Mouse (Mus musculus) heart, embryonic 11.5 days (tissue): Measurements from ENCODE around the gene Gm9803. TPM values are rescaled to one million over a fixed set of nuclear protein-coding genes. Genes with fewer than 3 reads are reported as not detected.

Experiments used
- ATAC-seq: fragments of 200-750 bp; cut with Nextera tagmentation; replicated peaks from 2 replicates; pipeline ENCODE4 v1.8.0; 2017; ENCODE audit warnings: moderate library complexity; ENCODE audit not compliant: insufficient number of reproducible peaks, low FRiP score, low TSS enrichment
- H3K27ac ChIP-seq: fragments of 300-500 bp; sonication (generic); 2 replicates; pipeline ENCODE4 v1.5.1; 2014; ENCODE audit warnings: mild to moderate bottlenecking, low read depth, low read length
- H3K27me3 ChIP-seq: fragments of 300-500 bp; sonication (generic); 2 replicates; pipeline ENCODE4 v1.6.1; 2014; ENCODE audit warnings: mild to moderate bottlenecking, low read length, mixed read lengths; ENCODE audit not compliant: control insufficient read depth, insufficient read depth
- H3K36me3 ChIP-seq: fragments of 300-500 bp; sonication (generic); 2 replicates; pipeline ENCODE4 v1.6.1; 2014; ENCODE audit warnings: mild to moderate bottlenecking, low read length, moderate library complexity, mixed read lengths; ENCODE audit not compliant: control insufficient read depth, insufficient read depth
- H3K4me1 ChIP-seq: fragments of 300-500 bp; sonication (generic); 2 replicates; pipeline ENCODE4 v1.6.1; 2014; ENCODE audit warnings: low read length; ENCODE audit not compliant: control insufficient read depth, insufficient read depth
- H3K4me2 ChIP-seq: fragments of 300-500 bp; sonication (generic); 2 replicates; pipeline ENCODE4 v1.6.1; 2014; ENCODE audit warnings: mild to moderate bottlenecking, moderate library complexity
- H3K4me3 ChIP-seq: fragments of 300-500 bp; sonication (generic); 2 replicates; pipeline ENCODE4 v1.5.1; 2014; ENCODE audit warnings: low read depth, low read length
- H3K9ac ChIP-seq: fragments of 300-500 bp; sonication (generic); 2 replicates; pipeline ENCODE4 v1.6.1; 2014; ENCODE audit warnings: mild to moderate bottlenecking, low read depth, low read length, moderate library complexity
- H3K9me3 ChIP-seq: fragments of 300-500 bp; sonication (generic); replicated peaks from 2 replicates; pipeline ENCODE4 v1.6.1; 2016; ENCODE audit warnings: low read length; ENCODE audit not compliant: control insufficient read depth
- WGBS: fragments of 180-500 bp; shearing (Covaris S2); extraction: QIAGEN DNeasy Blood & Tissue Kit; methylation state at CpG from one replicate; pipeline ENCODE4 v1.1.7; 2014; ENCODE audit not compliant: insufficient replicate concordance; 5-methylcytosine and 5-hydroxymethylcytosine counted together
- polyA plus RNA-seq: library from polyadenylated mRNA; unstranded; fragments of >200 nt; fragmentation: Nextera tagmentation; extraction: Ambion mirVana; gene quantifications from 2 replicates; pipeline ENCODE4 v1.2.1, GENCODE M21; 2014

The Gm9803 gene
- polyA plus RNA-seq, 1 experiment from 2014 or later: 22.7 TPM

DNA sequence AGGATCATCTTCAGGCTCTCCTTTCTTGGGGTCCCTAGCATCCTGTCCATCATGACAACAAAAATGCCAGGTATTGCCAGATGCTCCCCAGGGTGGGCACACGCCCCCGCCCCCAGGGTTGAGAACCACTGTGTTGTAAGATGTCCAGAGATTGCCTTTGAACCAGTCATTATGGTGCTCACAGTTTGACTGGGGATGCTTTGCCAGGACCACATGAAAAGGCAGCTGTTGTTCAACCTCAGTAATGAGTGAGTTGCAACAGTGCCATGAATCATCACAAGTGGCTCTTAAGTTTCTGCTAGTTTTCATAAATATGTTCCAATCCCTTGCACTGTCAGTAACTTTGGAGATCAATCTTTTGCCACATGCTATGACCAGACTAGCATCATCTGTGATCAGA is 3.9 kb upstream of the Gm9803 start:
- no peak overlapping the region for H3K27ac ChIP-seq

DNA sequence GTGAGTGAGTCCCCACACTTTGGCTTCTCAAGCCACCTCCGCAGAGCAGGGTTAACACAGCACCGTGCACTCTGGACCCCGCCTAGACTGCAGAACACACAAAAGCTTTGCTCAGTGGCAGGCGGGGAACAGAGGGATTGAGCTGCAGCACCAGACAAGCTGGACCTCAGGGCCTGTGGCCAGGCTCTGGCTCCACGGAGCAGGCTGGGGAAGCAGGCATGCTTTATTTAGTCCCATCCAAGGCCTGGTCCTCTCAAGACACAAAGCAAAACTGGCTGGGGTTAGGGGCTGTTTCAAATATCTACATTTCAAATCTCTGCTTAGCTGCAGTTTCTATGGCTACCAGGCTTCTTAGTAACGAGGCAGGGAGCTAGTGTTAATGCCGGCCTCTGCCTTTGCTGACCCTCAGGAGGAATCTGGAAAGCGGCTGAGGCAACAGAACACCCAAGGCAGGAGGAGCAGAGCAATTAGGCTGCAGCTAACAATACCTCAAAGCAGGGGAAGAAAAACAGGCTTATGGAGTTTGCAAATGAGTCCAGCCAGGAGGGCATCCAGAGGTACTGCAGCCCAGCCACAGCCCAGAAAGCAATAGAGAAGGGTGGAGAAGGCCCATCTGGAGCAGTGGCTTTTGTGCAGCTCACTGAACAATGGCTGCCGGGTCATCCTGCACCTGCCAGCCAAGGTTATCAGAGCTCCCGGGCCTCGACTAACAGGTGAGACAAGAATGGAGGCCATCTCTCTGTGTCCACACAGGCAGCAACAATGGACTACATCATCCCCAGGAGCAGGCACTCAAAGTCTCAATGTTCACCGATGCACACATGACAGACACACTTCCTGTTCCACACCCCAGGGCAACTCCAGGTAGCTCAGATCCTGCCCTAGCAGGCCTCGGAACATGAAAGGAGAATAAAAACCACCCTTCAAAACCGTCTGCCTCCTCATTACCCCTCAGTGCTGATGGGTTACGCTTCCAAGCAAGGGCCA is 3.7 kb downstream of the Gm9803 start:
- Histone ChIP-seq H3K27ac (no peak overlapping the region), H3K27me3 (no peaks in the 10 kb centered on the region), H3K9ac (0 out of 2 replicates have a peak overlapping the region, but pooled peaks have one; percentile 22), H3K4me2 (no peak overlapping the region), H3K36me3 (peaks cover 29% of the 10 kb centered on the region), H3K4me3 (no peak overlapping the region), H3K4me1 (peaks cover 5% of the 10 kb centered on the region; the same call in 1 of the 2 replicates), H3K9me3 (no peaks in the 10 kb centered on the region)
- WGBS: 59% methylated on average over 15 of the region's 15 CpGs
- ATAC-seq: no peak

More for the DNA sequence above, 3.9 kb upstream of the Gm9803 start:
- Histone ChIP-seq H3K4me2 (no peak overlapping the region), H3K9me3 (no peaks in the 10 kb centered on the region), H3K4me3 (no peak overlapping the region), H3K36me3 (no peaks in the 10 kb centered on the region), H3K27me3 (no peaks in the 10 kb centered on the region), H3K9ac (no peak overlapping the region), H3K4me1 (no peaks in the 10 kb centered on the region)
- ATAC-seq: no peak
- 82% methylated on average over 2 of the region's 2 CpGs for WGBS

DNA sequence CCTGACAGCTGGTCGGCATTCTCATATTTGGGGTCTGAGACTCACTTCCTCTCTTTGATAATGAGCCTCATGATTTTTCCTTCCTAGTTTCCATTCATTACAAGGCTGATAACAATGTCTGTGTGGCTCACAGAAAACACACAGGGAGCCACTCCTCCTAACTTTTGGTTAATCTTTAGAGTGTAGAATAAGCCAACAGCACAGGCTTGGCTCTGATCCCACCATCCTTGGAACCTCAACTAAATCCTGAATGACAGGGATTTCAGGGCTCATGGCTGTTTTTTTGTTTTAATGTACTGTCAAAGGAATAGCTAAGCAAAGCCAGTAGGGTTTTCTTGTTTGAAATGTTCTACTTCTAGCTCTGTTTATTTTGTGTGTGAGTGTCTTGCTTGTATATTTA is 10.5 kb downstream of the Gm9803 start:
- no peak overlapping the region for H3K4me2 ChIP-seq
- H3K4me3 ChIP-seq: no peak overlapping the region
- no peaks in the 10 kb centered on the region for H3K9me3 ChIP-seq
- no peak overlapping the region for H3K27ac ChIP-seq
- no peaks in the 10 kb centered on the region for H3K27me3 ChIP-seq
- 60% methylated on average over 1 of the region's 1 CpGs for WGBS
- no peak for ATAC-seq
- H3K36me3 ChIP-seq: peaks cover 25% of the 10 kb centered on the region
- H3K4me1 ChIP-seq: peaks cover 1% of the 10 kb centered on the region
- no peak overlapping the region for H3K9ac ChIP-seq

DNA sequence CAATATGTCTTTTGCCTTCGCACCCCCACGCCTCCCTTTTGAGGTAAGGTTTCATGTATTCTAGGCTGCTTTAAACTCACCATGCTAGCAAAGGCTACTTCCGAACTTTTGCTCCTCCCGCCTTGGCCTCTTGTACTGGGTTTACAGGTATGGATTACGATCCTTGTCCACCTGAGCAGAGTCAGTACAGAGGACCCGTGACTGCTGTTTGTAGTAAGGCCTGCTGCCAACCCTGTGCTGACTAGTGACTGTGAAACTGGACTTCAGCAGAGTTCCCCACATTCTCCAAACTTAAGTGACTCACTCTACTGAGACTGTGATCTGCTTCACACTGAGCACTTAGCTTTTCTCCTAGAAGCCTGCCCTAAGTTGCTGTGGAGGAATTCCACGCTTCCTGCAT is 13.8 kb downstream of the Gm9803 start:
- H3K27ac ChIP-seq: no peak overlapping the region
- no peaks in the 10 kb centered on the region for H3K27me3 ChIP-seq
- 85% methylated on average over 7 of the region's 7 CpGs for WGBS
- peak overlapping the region; percentile 28; the same call in 1 of the 2 replicates for H3K9ac ChIP-seq
- peaks cover 7% of the 10 kb centered on the region for H3K4me1 ChIP-seq
- H3K36me3 ChIP-seq: peaks cover 5% of the 10 kb centered on the region
- ATAC-seq: no peak
- no peak overlapping the region for H3K4me3 ChIP-seq
- no peak overlapping the region for H3K4me2 ChIP-seq
- H3K9me3 ChIP-seq: no peaks in the 10 kb centered on the region

DNA sequence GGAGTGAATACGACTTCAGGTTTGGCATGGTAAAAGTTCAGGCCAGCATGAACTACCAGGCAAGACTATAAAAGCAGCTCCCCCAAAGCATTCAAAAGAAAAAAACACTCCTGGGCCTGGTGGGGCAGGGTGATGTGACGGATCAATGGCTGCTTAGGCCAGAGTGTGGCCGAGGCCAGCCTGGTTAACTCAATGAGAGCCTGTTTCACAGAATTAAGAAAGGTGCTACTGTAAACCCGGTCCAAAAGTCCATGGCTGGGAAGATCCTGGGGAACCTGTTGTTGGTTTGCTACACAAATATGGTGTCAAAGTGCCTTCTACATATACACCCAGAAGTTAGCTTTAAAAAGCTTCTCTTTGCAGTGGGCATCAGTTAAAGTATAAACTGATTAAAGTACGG is 14.9 kb downstream of the Gm9803 start:
- 86% methylated on average over 5 of the region's 5 CpGs for WGBS
- Histone ChIP-seq H3K27me3 (no peaks in the 10 kb centered on the region), H3K27ac (no peak overlapping the region), H3K4me3 (no peak overlapping the region), H3K36me3 (peaks cover 5% of the 10 kb centered on the region), H3K4me2 (no peak overlapping the region), H3K4me1 (peaks cover 7% of the 10 kb centered on the region), H3K9ac (no peak overlapping the region), H3K9me3 (no peaks in the 10 kb centered on the region)
- no peak for ATAC-seq

DNA sequence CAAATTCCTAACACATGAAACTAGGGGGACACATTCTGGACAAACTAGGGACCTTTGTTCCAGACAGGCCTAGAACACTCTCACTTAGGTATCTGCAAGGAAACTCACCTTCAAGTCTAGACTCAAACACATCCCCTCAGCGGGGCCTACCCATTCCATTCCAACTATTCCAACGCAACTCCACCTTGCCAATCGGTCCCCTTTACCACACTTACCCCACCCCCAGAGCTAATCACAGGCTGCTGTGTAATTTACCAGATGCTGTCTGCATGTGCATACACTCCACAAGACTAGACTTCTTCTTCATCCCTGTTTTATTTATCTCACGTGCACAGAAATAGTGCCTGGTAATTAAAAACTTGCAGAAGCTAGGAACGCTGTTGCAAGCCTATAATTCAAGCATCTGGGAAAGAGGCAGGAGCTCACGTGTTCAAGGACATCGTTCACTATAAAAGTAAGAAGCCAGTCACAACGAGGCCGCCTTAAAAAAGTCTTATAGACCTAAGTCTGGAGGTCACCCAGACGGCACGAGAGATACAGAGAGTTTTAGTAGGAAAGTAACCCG is 15.9 kb downstream of the Gm9803 start:
- Histone ChIP-seq H3K36me3 (peaks cover 5% of the 10 kb centered on the region), H3K9me3 (no peaks in the 10 kb centered on the region), H3K27ac (peak overlapping the region; percentile 87), H3K4me3 (peak overlapping the region; percentile 93), H3K4me2 (peak overlapping the region; percentile 82), H3K27me3 (no peaks in the 10 kb centered on the region), H3K9ac (peak overlapping the region; percentile 97), H3K4me1 (peaks cover 7% of the 10 kb centered on the region)
- WGBS: 17% methylated on average over 12 of the region's 12 CpGs
- ATAC-seq: no peak

DNA sequence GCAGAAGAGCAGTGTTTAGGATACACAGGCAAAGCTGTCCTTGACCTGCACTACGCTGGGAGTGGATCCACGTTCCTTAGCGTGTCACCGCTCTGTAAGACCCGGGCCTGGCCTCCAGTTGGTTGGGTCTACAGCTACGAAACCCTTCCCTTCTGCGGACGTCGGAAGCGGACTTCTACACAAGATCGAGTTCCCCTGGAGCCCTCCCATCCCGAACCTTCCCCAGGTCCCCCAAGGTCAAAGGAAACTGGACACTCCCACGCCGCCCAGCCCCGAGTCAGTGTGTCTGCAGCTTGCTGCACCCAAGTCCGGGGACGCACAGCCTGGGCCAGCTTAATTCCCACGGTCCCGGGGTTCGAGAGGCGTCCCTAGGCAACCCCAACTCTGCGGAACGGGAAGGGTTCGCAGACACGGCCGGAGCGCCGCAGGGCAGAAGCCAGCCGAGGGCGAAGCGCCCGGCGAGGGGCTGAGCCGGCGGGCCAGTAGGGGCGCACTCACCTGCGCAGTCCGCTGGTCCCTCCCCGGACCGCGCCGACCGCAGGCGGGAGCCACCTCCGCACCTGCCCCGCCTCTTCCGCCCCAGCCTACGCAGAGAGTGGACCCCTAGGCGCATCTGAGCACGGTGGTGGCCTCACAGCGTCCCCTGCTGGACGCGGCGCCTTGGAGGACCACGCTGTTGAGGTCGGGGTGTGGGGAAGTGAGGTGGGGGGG is 16.7 kb downstream of the Gm9803 start, which contains the start of gene 1700021F05Rik:
Gene 1700021F05Rik, minus strand, starts transcription at position 553 of the 711 bp plus-strand sequence.
- ATAC-seq: peak; percentile 97
- Histone ChIP-seq H3K36me3 (peaks cover 5% of the 10 kb centered on the region), H3K4me1 (peaks cover 7% of the 10 kb centered on the region), H3K9me3 (no peaks in the 10 kb centered on the region), H3K4me3 (peak within 1 kb of the TSS; percentile 93), H3K9ac (peak within 1 kb of the TSS; percentile 97), H3K27ac (peak within 1 kb of the TSS; percentile 87), H3K4me2 (peak within 1 kb of the TSS; percentile 82), H3K27me3 (no peaks in the 10 kb centered on the region)
- 1% methylated on average over 47 of the region's 56 CpGs for WGBS

DNA sequence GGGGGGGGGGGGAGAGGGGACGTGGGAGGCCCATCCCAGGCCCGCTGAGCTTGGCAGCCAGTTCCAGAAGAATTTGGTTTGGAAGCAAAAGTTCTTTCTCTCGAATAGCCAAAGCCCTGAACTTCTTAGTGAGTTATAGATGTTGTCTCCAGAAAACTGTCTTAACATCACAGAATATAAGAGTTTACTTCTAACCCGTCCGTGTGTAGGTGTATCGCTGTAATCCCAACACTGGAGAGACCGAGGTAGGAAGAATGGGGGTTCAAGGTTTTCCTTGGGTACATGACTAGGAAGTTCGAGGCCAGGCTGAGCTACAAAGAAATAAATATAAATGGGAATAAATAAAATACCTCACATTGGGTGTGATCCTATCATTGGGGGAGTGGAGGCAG is 17.3 kb downstream of the Gm9803 start:
- H3K27me3 ChIP-seq: no peaks in the 10 kb centered on the region
- H3K4me3 ChIP-seq: peak overlapping the region; percentile 93
- peak overlapping the region; percentile 82 for H3K4me2 ChIP-seq
- 45% methylated on average over 8 of the region's 8 CpGs for WGBS
- H3K4me1 ChIP-seq: peaks cover 7% of the 10 kb centered on the region
- H3K9me3 ChIP-seq: no peaks in the 10 kb centered on the region
- ATAC-seq: no peak
- no peak overlapping the region for H3K9ac ChIP-seq
- peaks cover 3% of the 10 kb centered on the region for H3K36me3 ChIP-seq
- no peak overlapping the region for H3K27ac ChIP-seq
